Comparison of ENCODE assay signal across 17 mouse cellular contexts in the genomic region with DNA sequence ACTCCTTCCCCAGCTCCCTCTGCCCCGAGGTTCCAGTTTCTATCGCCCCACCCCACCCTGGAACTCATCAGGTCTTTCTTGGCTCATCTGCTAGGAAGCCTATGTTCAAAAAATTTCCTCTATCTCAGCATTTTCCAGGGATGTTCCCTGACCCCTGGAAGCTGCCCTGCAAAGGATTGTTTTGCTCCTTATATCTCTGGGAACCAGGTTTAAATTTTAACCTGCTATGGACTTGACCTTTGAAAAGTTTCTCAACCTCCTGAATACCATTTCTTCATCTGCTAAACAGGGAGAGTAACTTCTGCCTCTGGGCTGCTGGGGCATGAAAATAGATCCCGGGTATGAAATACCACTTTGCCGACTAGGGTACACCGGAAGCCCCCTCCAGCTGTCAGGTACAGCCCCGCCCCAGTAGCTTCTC. TPM values are rescaled to one million over a fixed set of nuclear protein-coding genes. Genes with fewer than 3 reads are reported as not detected.
DNase-seq lines count a peak whose midpoint lies in the region; ATAC-seq and TF ChIP-seq lines count a peak whose summit lies in the region.
"Had no signal": no experiment of that assay in that cellular context is flagged by ENCODE, and none has a peak within 500 bp of the region (broad histone marks: within the 10 kb centered on the region; RNA-seq: fewer than 3 reads in every experiment).

No protein-coding gene starts in this region.

- no peak for TF ChIP-seq POLR2A in liver, adult 2 months (IDR thresholded peaks at IDR 0.05; ENCODE audit: extremely low read depth, insufficient read depth, low read length)

- H3K27me3 ChIP-seq in liver, adult 2 months (ENCODE audit: control insufficient read depth, insufficient read depth, low read length): no peaks in the 10 kb centered on the region
- H3K27me3 ChIP-seq in liver, embryonic 12.5 days (replicated peaks): no peaks in the 10 kb centered on the region
- H3K27me3 ChIP-seq in intestine, postnatal 0 days (replicated peaks; ENCODE audit: control insufficient read depth, insufficient read depth, low read length): no peaks in the 10 kb centered on the region
- no peaks in the 10 kb centered on the region for H3K27me3 ChIP-seq in heart, embryonic 11.5 days (ENCODE audit: control insufficient read depth, insufficient read depth, low read length)
- H3K27me3 ChIP-seq: forebrain, embryonic 12.5 days; heart, embryonic 15.5 days; lung, embryonic 15.5 days; midbrain, embryonic 13.5 days; Patski had no signal

- peak; percentile 98 for DNase-seq in liver, adult 2 months (ENCODE audit: extremely low read depth, low read depth, low spot score)
- DNase-seq in kidney, postnatal 10 days: peak; percentile 50
- DNase-seq in yolk sac, embryonic 10.5 days (ENCODE audit: low spot score): peak; percentile 69
- DNase-seq in layer of hippocampus, adult 11-12 months (ENCODE audit: low spot score): no peak
- DNase-seq: adrenal gland, postnatal 36 days; cerebellum, adult 9-10 months; retina, postnatal 1 day; thymus, postnatal 4 days had no signal

- WGBS in liver, adult 2 months: 9% methylated on average over 6 of the region's 6 CpGs
- WGBS in liver, embryonic 12.5 days (ENCODE audit: insufficient replicate concordance): 45% methylated on average over 6 of the region's 6 CpGs
- 27% methylated on average over 6 of the region's 6 CpGs for WGBS in intestine, postnatal 0 days
- 59% methylated on average over 6 of the region's 6 CpGs for whole genome bisulfite sequencing in heart, embryonic 11.5 days (ENCODE audit: insufficient replicate concordance)

- no peak overlapping the region for H3K4me2 ChIP-seq in liver, embryonic 12.5 days
- peak overlapping the region; percentile 53 for H3K4me2 ChIP-seq in intestine, postnatal 0 days (replicated peaks; ENCODE audit: low read depth)
- H3K4me2 ChIP-seq in heart, embryonic 11.5 days: no peak overlapping the region
- H3K4me2 ChIP-seq: forebrain, embryonic 12.5 days; heart, embryonic 15.5 days; lung, embryonic 15.5 days; midbrain, embryonic 13.5 days had no signal

- no peak for TF ChIP-seq CTCF in liver, adult 2 months (IDR thresholded peaks at IDR 0.05; ENCODE audit: low read depth, low read length)
- no peak for TF ChIP-seq CTCF in intestine, postnatal 0 days (IDR thresholded peaks at IDR 0.05; ENCODE audit: low read depth)

- peak overlapping the region; percentile 89 for H3K9ac ChIP-seq in liver, adult 2 months (ENCODE audit: low read depth, low read length)
- no peak overlapping the region for H3K9ac ChIP-seq in liver, embryonic 12.5 days
- peak overlapping the region; percentile 8; the same call in 1 of the 2 replicates for H3K9ac ChIP-seq in intestine, postnatal 0 days (ENCODE audit: low read depth, low read length)
- H3K9ac ChIP-seq in heart, embryonic 11.5 days (ENCODE audit: low read depth, low read length): no peak overlapping the region
- H3K9ac ChIP-seq: forebrain, embryonic 12.5 days; heart, embryonic 15.5 days; lung, embryonic 15.5 days; midbrain, embryonic 13.5 days had no signal

- H3K9me3 ChIP-seq in liver, embryonic 12.5 days (replicated peaks): no peaks in the 10 kb centered on the region
- H3K9me3 ChIP-seq in intestine, postnatal 0 days (ENCODE audit: control insufficient read depth): no peaks in the 10 kb centered on the region
- H3K9me3 ChIP-seq in heart, embryonic 11.5 days (replicated peaks; ENCODE audit: control insufficient read depth, low read length): no peaks in the 10 kb centered on the region
- H3K9me3 ChIP-seq: forebrain, embryonic 12.5 days; heart, embryonic 15.5 days; lung, embryonic 15.5 days; midbrain, embryonic 13.5 days had no signal

- H3K4me1 ChIP-seq in liver, adult 2 months (ENCODE audit: control insufficient read depth, insufficient read depth, low read length): peaks cover 19% of the 10 kb centered on the region
- H3K4me1 ChIP-seq in liver, embryonic 12.5 days: peaks cover 22% of the 10 kb centered on the region; the same call in 1 of the 2 replicates
- H3K4me1 ChIP-seq in intestine, postnatal 0 days (replicated peaks; ENCODE audit: control insufficient read depth, insufficient read depth, low read length): no peaks in the 10 kb centered on the region
- peaks cover 12% of the 10 kb centered on the region; the same call in 1 of the 2 replicates for H3K4me1 ChIP-seq in heart, embryonic 11.5 days (ENCODE audit: control insufficient read depth, insufficient read depth, low read length)
- H3K4me1 ChIP-seq: forebrain, embryonic 12.5 days; heart, embryonic 15.5 days; lung, embryonic 15.5 days had no signal

- H3K4me3 ChIP-seq in liver, adult 2 months (ENCODE audit: insufficient read depth, low read depth, low read length): peak overlapping the region; percentile 46
- H3K4me3 ChIP-seq in liver, embryonic 12.5 days: no peak overlapping the region
- H3K4me3 ChIP-seq in intestine, postnatal 0 days (ENCODE audit: low read depth, low read length): peak overlapping the region; percentile 17
- no peak overlapping the region for H3K4me3 ChIP-seq in heart, embryonic 11.5 days (ENCODE audit: low read depth, low read length)
- H3K4me3 ChIP-seq: forebrain, embryonic 12.5 days; heart, embryonic 15.5 days; lung, embryonic 15.5 days; midbrain, embryonic 13.5 days had no signal

- no peak for ATAC-seq in liver, embryonic 12.5 days
- peak; percentile 25 for ATAC-seq in intestine, postnatal 0 days
- no peak for ATAC-seq in heart, embryonic 11.5 days (replicated peaks; ENCODE audit: insufficient number of reproducible peaks, low FRiP score, low TSS enrichment)
- no peak for ATAC-seq in frontal cortex, adult (ENCODE audit: low TSS enrichment)
- ATAC-seq: midbrain, embryonic 13.5 days; Patski had no signal

- H3K36me3 ChIP-seq in liver, adult 2 months (ENCODE audit: control insufficient read depth, insufficient read depth, low read length): no peaks in the 10 kb centered on the region
- H3K36me3 ChIP-seq in liver, embryonic 12.5 days: no peaks in the 10 kb centered on the region
- H3K36me3 ChIP-seq in intestine, postnatal 0 days (ENCODE audit: control insufficient read depth, insufficient read depth): no peaks in the 10 kb centered on the region
- H3K36me3 ChIP-seq in heart, embryonic 11.5 days (ENCODE audit: control insufficient read depth, insufficient read depth, low read length): no peaks in the 10 kb centered on the region
- H3K36me3 ChIP-seq: forebrain, embryonic 12.5 days; heart, embryonic 15.5 days; lung, embryonic 15.5 days; midbrain, embryonic 13.5 days had no signal

- H3K27ac ChIP-seq in liver, adult 2 months (replicated peaks; ENCODE audit: insufficient read depth, low read depth, low read length): peak overlapping the region; percentile 100
- H3K27ac ChIP-seq in liver, embryonic 12.5 days: no peak overlapping the region; the same call in 1 of the 2 replicates
- H3K27ac ChIP-seq in intestine, postnatal 0 days (ENCODE audit: low read depth, low read length): peak overlapping the region; percentile 92
- H3K27ac ChIP-seq in heart, embryonic 11.5 days (ENCODE audit: low read depth, low read length): no peak overlapping the region
- H3K27ac ChIP-seq: forebrain, embryonic 12.5 days; heart, embryonic 15.5 days; lung, embryonic 15.5 days; midbrain, embryonic 13.5 days had no signal

- H3K79me2 ChIP-seq in liver, adult 2 months (ENCODE audit: control insufficient read depth, insufficient read depth, low read length): no peaks in the 10 kb centered on the region

RNA-seq across cellular contexts. Expression of a gene that starts 27.5 kb away (rescaled TPM):
- 1,859 and 1,996 TPM in 2 replicates for total RNA-seq in liver, adult 2 months (2014; rRNA removed)
- polyA plus RNA-seq in liver, adult 2 months (2012; rRNA removed): 1,364 and 1,580 TPM in 2 replicates
- polyA plus RNA-seq in liver, embryonic 12.5 days (2016; fragmentation: Nextera tagmentation; extraction: Ambion mirVana): 65.4 and 67.1 TPM in 2 replicates
- polyA plus RNA-seq in intestine, postnatal 0 days (2015; fragmentation: Nextera tagmentation; extraction: Ambion mirVana): 45.7 and 47.9 TPM in 2 replicates
- 59.0 and 59.8 TPM in 2 replicates for polyA plus RNA-seq in heart, embryonic 11.5 days (2014; fragmentation: Nextera tagmentation; extraction: Ambion mirVana)

RNA-seq across cellular contexts. Expression of a gene that starts 31.5 kb away (rescaled TPM):
- total RNA-seq in liver, adult 2 months (2014; rRNA removed): 50.7 and 61.4 TPM in 2 replicates
- 5.9 and 6.1 TPM in 2 replicates for polyA plus RNA-seq in liver, adult 2 months (2012; rRNA removed)
- polyA plus RNA-seq in liver, embryonic 12.5 days (2016; fragmentation: Nextera tagmentation; extraction: Ambion mirVana): 25.3 and 25.9 TPM in 2 replicates
- polyA plus RNA-seq in intestine, postnatal 0 days (2015; fragmentation: Nextera tagmentation; extraction: Ambion mirVana): 20.3 and 25.4 TPM in 2 replicates
- polyA plus RNA-seq in heart, embryonic 11.5 days (2014; fragmentation: Nextera tagmentation; extraction: Ambion mirVana): 40.4 and 41.0 TPM in 2 replicates

Comparison
In these comparisons a context has a peak if more than half of its experiments do, and no peak if none do; other contexts are left out.
1. H3K27ac ChIP-seq: peak in liver, adult 2 months (single experiment) and intestine, postnatal 0 days (single experiment); none in liver, embryonic 12.5 days (single experiment) and heart, embryonic 11.5 days (single experiment).
2. H3K4me3 ChIP-seq: peak in liver, adult 2 months (single experiment) and intestine, postnatal 0 days (single experiment); none in liver, embryonic 12.5 days (single experiment) and heart, embryonic 11.5 days (single experiment).
3. H3K9ac ChIP-seq: peak in liver, adult 2 months (single experiment) and intestine, postnatal 0 days (single experiment); none in liver, embryonic 12.5 days (single experiment) and heart, embryonic 11.5 days (single experiment).
4. RNA of a gene that starts 27.5 kb away (polyA plus RNA-seq): 1,364 to 1,580 TPM in liver, adult 2 months; 65.4 to 67.1 TPM in liver, embryonic 12.5 days, 59.0 to 59.8 TPM in heart, embryonic 11.5 days and 45.7 to 47.9 TPM in intestine, postnatal 0 days; every median in the first group is over 10 times any median in the second.